Mouse (Mus musculus) left cerebral cortex, adult 2 months (tissue): ENCODE data around the gene Agpat4. TPM values are rescaled to one million over a fixed set of nuclear protein-coding genes. Genes with fewer than 3 reads are reported as not detected.
"Not testable (repeated sequence)": the region's sequence is repeated elsewhere in the genome, so short reads cannot be mapped to it uniquely, and the experiment has no call there.

Experiments used
- DNase-seq, 2 experiments: peaks; one replicate each; pipeline ENCODE4 v3.0.0; 2021 to 2022; ENCODE audit warnings: low spot score in 2 of 2, mixed read lengths in 1 of 2; ENCODE audit errors: extremely low spot score in 1 of 2
- H3K27ac ChIP-seq: fragments of 200-600 bp; 2 replicates; pipeline ENCODE4 v1.8.1; 2022
- H3K4me3 ChIP-seq: fragments of 200-600 bp; 2 replicates; pipeline ENCODE4 v1.8.1; 2022
- CTCF ChIP-seq: fragments of 200-600 bp; IDR thresholded peaks from 2 replicates; pipeline ENCODE4 v1.8.1; 2022; ENCODE audit warnings: antibody characterized with exemption, mild to moderate bottlenecking, moderate library complexity
- intact Hi-C: fragments of 180-260 bp; cut with DNase I; formaldehyde crosslinking; loops from one replicate; pipeline ENCODE4 v1.15.1; 2025
- total RNA-seq, 2 experiments: library from RNA; stranded (reverse); gene quantifications; 2 replicates each; pipeline ENCODE4 v1.2.3; 2021

Agpat4 gene
- total RNA-seq, 2 experiments from 2014 or later, result 55.8 to 59.3 TPM

GRCm38 (mm10) chr17:12223682-12224081 lies 105.2 kb downstream of the Agpat4 start:
- intact Hi-C loops, result loop anchor here (2.0 kb wide), 1 partner anchor 143 kb away; no protein-coding TSS in a partner anchor
- DNase-seq, result no peak
- H3K27ac ChIP-seq, result peak overlapping the region; percentile 40; the same call in 1 of the 2 replicates
- TF ChIP-seq CTCF, result no peak; the same call in 1 of the 2 replicates
- no peak overlapping the region for H3K4me3 ChIP-seq

GRCm38 (mm10) chr17:12224145-12224544 lies 105.6 kb downstream of the Agpat4 start:
- intact Hi-C loops, result loop anchor here (2.0 kb wide), 1 partner anchor 143 kb away; no protein-coding TSS in a partner anchor
- no peak overlapping the region for H3K4me3 ChIP-seq
- H3K27ac ChIP-seq, result peak overlapping the region; percentile 40; the same call in 1 of the 2 replicates
- no peak for DNase-seq
- no peak for TF ChIP-seq CTCF

GRCm38 (mm10) chr17:12224551-12224950 lies 106.0 kb downstream of the Agpat4 start:
- H3K4me3 ChIP-seq, H3K27ac ChIP-seq, DNase-seq: not testable (repeated sequence)
- intact Hi-C loops, result loop anchor here (2.0 kb wide), 1 partner anchor 142 kb away; no protein-coding TSS in a partner anchor

GRCm38 (mm10) chr17:12225227-12225626 lies 106.7 kb downstream of the Agpat4 start:
- TF ChIP-seq CTCF, result peak; percentile 13
- intact Hi-C loops, result loop anchor here (2.0 kb wide), 1 partner anchor 142 kb away; no protein-coding TSS in a partner anchor
- H3K27ac ChIP-seq, result no peak overlapping the region

GRCm38 (mm10) chr17:12226551-12226950 lies 108.0 kb downstream of the Agpat4 start:
- no peak overlapping the region for H3K27ac ChIP-seq
- intact Hi-C loops, result no loop called here
- DNase-seq, result no peak
- H3K4me3 ChIP-seq, result no peak overlapping the region
- peak; percentile 56 for TF ChIP-seq CTCF

More at GRCm38 (mm10) chr17:12225227-12225626, 106.7 kb downstream of the Agpat4 start:
- no peak for DNase-seq
- H3K4me3 ChIP-seq, result no peak overlapping the region

- TF ChIP-seq CTCF, result no peak
- DNase-seq, result no peak
- intact Hi-C loops, result no loop called here
- Histone ChIP-seq H3K4me3 (no peak overlapping the region), H3K27ac (no peak overlapping the region)
Measured at GRCm38 (mm10) chr17:12228001-12228400, 109.5 kb downstream of the Agpat4 start.

- Histone ChIP-seq H3K27ac (no peak overlapping the region), H3K4me3 (no peak overlapping the region)
- TF ChIP-seq CTCF, result no peak
- no peak for DNase-seq
- intact Hi-C loops, result no loop called here
Measured at GRCm38 (mm10) chr17:12228471-12228870, 110.0 kb downstream of the Agpat4 start.

- H3K27ac ChIP-seq, result no peak overlapping the region
- intact Hi-C loops, result no loop called here
Measured at GRCm38 (mm10) chr17:12229756-12230155, 111.3 kb downstream of the Agpat4 start.

GRCm38 (mm10) chr17:12230167-12230566 lies 111.7 kb downstream of the Agpat4 start:
- intact Hi-C loops, result no loop called here
- DNase-seq, result no peak
- Histone ChIP-seq H3K4me3 (no peak overlapping the region), H3K27ac (no peak overlapping the region)
- no peak for TF ChIP-seq CTCF

More at GRCm38 (mm10) chr17:12229756-12230155, 111.3 kb downstream of the Agpat4 start:
- TF ChIP-seq CTCF, result no peak
- no peak for DNase-seq
- H3K4me3 ChIP-seq, result no peak overlapping the region

- no peak for TF ChIP-seq CTCF
- no peak for DNase-seq
- Histone ChIP-seq H3K4me3 (no peak overlapping the region), H3K27ac (no peak overlapping the region)
- intact Hi-C loops, result no loop called here
Measured at GRCm38 (mm10) chr17:12231087-12231486, 112.6 kb downstream of the Agpat4 start.

- Histone ChIP-seq H3K27ac (no peak overlapping the region), H3K4me3 (no peak overlapping the region)
- TF ChIP-seq CTCF, result no peak
- no peak for DNase-seq
- intact Hi-C loops, result no loop called here
Measured at GRCm38 (mm10) chr17:12232724-12233123, 114.2 kb downstream of the Agpat4 start.

GRCm38 (mm10) chr17:12240701-12241100 lies 122.2 kb downstream of the Agpat4 start:
- Histone ChIP-seq H3K27ac (no peak overlapping the region), H3K4me3 (no peak overlapping the region)
- intact Hi-C loops, result loop anchor here (10.0 kb wide), 1 partner anchor 444 kb away; no protein-coding TSS in a partner anchor
- no peak for DNase-seq
- TF ChIP-seq CTCF, result no peak
